Mouse (Mus musculus) adrenal gland, adult (tissue): ENCODE measurements around the gene Rem2.

Experiments
- DNase-seq, 2 experiments: peaks; one replicate each; pipeline ENCODE4 v3.0.0; 2022 to 2023; ENCODE audit warnings: low spot score in 1 of 2; ENCODE audit not compliant: inconsistent age in 2 of 2

Gene Rem2

DNA sequence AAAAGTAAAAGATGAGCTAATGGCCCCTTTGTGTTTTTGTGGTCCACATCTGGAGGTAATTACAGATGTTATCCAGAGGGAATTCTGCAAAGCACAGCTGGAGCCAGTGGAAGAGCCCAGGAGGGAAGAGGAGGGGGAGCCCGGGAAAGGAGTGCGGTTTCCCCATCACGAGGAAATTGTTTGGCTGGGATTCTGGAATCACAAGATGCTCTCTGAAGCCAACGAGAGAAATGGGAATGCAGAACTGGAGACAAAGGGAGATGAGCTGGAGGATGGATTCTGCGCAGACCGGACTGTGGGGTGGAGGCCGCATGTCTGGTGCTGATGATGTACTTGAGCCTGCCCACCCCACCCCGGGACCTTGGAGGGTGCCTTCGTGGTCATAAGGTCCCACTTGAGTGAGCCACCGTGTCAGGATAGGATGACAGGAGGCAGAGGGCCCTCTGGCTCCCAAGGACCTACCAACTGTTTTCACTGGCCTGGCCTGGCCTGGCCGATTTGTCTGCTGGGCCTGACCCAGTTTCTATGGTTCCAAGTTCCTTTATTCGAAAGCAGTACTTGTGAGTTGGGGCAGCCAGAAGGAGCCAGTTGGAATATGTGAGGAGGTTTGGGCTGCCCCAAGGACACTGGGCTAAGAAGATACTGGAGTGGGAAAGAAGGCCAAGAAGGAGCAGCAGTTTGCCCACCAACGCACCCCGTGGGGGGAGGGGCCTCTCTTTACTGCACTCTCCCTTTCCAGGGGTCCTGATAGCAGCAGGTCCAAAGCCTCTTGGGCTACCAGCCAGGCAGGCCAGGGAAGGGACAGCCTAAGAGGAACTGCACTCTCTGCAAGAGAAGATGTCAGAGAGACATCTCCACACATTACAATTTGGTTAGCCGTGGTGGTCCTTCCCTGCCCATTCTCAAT lies 31.9 kb upstream of the Rem2 start:
- DNase-seq, result no peak

DNA sequence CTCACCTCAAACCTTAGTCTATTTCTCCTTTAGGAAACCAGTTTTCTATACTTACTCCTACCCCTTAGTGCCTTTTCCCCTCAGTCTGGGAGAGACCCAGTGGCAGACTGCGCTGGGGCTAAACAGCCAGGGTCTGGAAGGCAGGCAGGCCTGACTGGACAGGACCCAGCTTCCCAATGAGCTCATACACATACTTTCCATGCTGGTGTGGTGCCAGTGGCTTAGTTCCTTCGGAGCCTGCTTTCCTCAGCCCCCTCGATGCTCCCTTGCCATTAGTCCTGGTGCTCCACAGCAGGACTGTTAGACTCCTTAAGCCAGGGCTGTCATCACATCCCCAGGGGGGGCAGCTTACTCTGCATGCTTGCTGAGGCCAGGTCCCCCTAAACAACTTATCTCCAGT lies 30.4 kb upstream of the Rem2 start:
- no peak for DNase-seq

DNA sequence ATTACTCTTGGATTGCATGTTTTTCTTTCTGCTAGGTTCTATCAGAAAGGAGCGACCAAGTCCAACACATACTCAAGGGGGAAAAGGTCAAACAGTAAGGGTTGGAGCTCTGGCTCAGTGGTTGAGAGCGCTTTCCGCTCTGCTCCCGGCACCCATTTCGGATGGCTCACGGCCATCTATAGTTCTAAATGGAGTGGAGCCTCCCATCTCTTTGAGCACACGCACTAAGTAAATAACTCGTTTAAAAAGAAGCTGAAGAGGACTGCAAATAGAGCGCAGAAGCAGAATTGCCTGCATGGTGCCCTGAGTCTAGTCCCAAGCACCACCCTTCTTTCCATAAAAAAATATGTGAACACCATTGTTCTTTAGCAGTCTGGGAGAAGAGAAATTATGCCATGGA lies 22.3 kb upstream of the Rem2 start:
- no peak for DNase-seq

DNA sequence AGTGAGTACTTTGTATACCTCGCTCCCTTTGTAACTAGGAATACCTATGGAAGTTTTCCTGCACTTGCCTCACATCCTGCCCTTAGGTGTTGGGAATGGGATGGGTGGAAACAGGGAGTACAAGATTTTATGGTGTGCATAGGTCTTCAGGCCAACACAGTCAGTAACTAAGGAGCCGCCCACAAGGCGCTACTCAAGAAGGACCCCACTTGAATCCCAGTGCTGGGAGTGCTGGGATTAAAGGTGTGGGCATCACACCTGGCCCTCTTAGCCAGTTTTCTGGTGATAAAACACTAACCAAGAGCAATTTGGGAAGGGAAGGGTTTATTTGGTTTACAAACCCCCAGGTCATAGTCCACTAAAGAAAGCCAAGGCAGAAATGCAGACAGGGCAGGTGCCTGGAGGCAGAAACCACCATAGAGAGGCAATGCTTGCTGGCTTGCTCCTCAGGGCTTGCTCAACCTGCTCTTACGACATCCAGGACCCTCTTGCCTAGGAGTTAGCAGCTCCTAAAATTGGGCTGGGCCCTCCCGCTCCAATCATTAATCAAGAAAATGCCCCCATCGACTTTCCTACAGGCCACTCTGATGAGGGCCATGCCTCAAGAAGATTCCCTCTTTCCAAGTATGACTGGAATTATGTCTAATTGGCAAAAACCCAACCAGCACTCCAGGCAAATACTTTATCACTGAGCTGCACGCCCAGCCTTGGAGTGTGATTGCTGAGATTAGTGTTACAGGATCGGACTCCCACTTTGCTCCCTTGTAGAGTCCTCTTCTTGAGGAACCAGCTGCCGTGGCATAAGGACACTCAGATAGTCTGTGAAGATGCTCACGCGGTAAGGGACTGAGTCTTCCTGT lies 21.0 kb upstream of the Rem2 start:
- peak in 1 of 2 experiments; percentile 19 for DNase-seq

DNA sequence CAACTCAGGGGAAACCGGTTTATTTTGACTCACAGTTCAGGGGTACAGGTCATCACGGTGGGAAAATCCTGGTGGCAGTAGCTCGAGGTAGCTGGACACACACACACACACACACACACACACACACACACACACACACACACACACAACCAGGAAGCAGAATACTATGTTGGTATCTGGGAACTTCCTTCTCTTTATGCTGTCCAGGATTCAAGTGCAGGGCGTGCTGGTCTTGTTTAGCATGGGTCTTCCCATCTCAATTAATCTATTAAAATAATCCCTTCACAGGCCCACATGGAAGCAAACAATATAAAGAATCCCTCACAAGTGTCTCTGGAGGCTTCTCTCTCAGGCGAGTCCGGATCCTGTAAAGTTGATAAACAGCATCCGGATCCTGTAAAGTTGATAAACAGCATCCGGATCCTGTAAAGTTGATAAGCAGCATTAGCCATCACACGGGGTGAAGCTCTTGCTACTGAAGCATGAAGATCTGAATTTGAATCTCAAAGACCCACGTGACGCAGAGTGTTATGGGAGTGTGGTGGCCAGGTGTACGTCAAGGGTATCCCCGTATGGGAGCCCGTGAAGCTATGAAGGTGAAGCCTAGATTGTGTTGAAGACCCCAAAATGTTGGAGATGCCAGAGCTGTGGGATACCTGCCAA lies 17.9 kb upstream of the Rem2 start:
- peak in 1 of 2 experiments; percentile 17 for DNase-seq

DNA sequence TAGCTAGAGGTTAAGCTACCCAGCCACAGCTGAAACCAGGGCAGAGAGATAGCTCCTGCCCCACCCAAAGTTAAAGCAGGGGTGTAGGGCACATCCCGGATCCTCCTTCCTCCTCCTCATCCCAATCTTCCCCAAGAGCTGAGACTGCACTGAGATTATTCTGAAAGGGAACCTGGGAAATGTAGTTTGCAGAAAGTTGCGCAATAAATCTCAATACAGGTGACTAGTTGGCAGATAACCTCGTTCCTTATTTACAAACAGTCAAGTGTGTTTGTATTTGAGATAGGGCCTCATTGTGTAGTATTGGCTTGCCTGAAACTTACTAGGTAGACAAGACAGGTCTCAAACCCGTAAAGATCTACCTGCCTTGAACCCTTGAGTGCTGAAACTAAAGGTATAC lies 13.8 kb upstream of the Rem2 start:
- no peak for DNase-seq

DNA sequence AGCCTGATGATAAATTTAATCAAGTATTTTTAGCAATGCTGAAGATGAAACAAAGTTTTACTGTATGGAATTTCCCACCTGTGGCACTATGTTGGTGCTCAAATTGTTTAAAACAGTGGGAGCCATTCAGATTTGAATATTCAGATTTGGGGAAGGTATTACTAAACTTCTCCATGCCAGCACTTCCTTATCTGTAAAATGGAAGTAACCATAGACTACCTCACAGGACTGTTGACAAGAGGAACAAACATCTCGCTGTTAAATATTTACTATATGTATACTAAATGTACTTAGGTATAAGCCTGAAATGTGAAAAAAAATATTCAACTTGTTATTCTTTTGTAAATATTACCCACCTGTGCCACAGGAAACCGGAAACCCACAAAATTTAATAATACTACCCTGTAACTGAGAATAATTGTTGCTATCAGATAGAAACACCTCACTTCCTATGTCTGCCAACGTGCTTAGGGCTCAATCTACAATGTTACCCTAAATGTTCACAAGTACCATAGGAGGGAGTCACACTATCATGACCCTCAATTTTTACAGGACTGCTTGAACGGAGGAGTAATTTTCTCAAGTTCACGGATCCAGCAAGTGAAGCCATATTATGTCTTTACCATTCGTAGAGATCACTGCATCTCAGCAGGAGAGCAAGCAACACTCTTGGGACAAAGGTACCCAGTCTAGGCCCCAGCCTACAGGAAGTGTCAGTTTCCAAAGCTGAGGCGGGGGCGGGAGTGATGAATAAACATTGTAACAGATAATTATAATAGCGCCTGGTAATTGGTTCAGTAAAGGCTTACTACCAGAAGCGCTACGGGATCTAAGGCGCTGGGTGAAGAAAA lies 12.6 kb upstream of the Rem2 start:
- DNase-seq, result peak in 1 of 2 experiments; percentile 19

DNA sequence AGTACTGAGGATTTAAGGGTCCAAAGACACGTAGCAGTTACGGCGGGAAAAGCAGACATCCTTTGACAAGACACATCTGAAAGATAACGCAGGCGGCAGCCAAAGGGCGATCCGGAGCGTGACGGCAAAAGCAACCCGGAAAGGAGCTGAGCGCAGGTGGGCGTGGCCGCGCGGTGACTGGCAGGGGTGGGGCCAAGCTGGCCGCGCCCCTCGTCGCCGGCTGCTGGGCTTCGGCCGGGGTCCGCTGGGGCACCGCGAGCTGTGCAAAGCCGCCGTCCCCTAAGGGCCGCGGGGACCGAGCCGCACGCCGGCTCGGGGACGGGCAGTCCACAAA lies 12.0 kb upstream of the Rem2 start, which contains the start of gene Lrp10:
TSS of gene Lrp10 (plus strand) at position 179 of the 334 bp plus-strand sequence.
- peak; percentile 92 to 97 for DNase-seq

DNA sequence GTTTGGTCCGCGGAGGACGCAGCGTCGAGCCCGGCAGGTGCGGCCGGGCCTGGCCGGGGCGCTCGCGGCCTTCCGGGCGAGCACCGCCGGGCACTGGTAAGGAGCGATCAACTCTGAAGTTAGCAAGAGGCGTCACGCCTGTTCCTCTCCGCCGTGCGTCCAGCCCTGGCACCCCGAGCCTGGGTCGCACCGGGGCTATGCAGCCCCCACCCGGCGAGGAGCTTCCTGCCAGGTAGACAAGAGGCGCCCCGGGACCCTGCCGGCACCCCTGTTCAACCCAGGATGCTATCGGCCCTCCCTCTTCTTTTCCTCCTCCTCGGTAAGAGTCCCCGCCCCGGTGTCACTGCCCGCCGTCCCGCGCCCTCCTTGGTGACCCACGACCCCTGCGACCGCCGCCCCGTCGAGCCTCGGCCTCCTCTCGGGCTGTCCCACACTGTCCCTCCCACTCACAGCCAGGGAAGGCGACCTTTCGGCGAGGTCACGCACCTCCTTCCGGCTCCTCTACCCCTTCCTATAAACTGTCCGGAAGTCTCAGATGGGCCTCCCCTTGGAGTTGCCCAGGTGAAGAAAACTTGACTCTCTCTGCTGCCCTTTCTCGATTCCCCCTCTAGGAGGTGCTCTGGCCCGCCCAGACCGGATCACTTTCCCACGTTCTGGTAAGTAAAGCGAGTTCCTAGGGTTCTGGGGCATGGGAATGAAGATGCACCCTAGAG lies 11.5 kb upstream of the Rem2 start:
- peak; percentile 82 to 94 for DNase-seq

DNA sequence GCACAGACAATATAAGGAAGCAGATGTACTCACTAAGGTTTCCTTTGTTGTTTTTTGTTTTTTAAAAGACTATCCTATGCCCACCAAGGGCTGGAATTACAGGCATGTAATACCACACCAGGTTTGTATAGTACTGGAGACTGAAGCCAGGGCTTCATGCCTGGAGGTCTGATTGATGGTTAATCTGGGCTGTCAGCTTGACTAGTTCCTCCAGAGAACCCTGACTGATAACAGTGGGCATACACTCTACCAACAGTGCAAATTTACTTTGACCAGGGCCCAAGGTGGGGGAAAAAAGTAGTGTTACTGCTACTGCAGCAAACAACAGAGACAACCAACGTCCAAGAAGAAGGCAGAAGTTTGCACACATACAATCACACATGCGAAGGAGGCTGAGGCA lies 4.4 kb upstream of the Rem2 start:
- DNase-seq, result no peak

DNA sequence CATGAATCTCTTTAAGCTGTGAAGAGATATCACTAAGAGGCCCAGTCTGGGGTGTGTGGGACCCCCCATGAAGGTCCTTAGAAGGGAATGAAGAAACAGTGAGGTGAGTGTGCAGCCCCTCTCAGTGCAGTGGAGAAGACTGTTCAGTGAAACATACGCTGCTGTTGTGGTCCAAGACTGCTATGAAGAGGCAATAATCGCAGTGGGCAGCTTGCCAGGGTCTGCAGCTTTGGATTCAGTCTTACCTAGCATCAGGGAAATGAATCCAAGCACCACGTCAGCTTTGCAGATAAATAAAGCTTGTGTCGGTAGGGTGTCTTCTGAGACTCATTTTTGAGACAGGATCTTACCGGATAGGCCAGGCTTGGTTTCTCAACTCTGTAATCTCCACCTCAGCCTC lies 3.2 kb upstream of the Rem2 start:
- no peak for DNase-seq

DNA sequence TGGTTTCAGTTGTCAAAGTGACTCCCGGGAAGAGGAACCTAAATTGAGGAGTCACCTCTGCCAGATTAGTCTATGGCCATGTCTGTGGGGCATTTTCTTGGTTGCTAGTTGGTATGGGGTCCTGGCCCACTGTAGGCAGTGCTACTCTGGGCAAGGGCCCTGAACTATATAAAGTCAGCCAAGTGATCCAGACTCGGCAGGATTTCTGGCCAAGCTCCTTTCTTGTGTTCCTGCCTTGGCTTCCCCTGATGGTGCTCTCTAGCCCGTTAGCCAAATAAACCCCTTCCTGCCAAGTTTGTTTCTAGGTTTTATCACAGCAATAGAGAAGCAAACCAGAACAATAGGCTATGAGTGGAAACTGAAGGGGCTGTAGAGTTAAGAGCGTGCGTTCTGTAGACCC lies 1.2 kb upstream of the Rem2 start:
- DNase-seq, result no peak

DNA sequence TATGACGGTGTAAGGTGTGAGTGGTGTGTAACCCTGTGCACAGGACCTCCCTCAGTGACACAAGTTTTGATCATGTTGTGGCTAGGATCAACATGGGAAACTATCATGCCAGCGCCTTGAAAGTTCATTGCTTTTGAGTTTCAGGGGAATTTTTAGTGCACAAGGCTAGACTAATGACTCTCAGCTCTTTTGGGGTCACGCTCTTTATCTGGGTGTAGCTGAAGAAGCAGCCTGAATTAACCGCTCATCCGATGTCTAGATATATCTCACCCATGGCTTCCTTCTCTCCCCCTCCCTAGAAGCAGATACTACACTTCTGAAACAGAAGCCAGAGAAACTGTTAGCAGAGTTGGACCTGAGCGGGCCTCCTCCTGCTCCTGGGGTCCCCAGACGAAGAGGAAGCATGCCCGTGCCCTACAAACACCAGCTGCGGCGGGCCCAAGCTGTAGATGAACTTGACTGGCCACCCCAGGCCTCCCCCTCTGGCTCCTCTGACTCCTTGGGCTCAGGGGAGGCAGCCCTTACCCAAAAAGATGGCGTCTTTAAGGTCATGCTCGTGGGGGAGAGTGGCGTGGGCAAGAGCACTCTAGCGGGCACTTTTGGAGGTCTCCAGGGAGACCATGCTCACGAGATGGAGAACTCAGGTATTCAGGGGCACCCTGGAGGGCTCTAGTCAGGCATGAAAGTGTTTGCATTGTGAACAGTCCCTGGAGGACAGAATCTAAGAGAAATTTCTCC lies 1.4 kb downstream of the Rem2 start:
- no peak for DNase-seq

DNA sequence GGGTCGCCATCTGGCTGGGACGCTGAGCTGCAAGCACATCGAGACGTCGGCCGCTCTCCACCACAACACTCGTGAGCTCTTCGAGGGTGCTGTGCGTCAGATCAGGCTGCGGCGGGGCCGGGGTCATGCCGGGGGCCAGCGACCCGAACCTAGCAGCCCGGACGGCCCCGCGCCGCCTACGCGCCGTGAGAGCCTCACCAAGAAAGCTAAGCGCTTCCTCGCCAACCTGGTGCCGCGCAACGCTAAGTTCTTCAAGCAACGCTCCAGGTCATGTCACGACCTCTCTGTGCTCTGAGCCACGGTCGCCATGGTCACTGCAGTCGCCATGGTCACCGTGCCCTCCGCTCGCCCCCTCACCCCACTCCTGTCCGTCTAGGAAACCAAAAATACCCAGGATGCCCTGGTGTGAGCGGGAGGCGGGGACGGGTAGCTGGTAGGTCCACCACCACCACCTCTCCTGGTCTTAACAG lies 3.6 kb downstream of the Rem2 start:
- DNase-seq, result peak; percentile 66 to 82

DNA sequence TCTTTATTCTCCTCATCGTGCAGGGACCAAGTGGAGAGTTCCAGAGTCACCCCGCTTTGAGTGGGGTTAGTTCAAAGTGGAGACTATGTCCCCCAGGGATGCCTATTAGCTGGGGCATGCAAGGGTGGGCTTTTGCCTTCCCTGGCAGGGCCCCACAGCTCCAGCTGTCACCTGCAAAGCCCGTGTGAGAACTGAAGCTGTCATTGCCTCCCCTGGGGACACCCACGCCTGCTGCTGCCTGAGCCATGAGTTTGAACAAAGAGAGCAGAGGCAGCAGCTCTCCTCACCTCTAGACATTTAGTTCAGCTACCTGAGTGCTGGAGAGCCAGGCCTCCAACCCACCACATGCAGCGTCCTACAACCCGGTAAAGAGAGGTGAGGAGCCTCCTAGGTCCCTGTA lies 4.8 kb downstream of the Rem2 start:
- peak in 1 of 2 experiments; percentile 37 for DNase-seq

DNA sequence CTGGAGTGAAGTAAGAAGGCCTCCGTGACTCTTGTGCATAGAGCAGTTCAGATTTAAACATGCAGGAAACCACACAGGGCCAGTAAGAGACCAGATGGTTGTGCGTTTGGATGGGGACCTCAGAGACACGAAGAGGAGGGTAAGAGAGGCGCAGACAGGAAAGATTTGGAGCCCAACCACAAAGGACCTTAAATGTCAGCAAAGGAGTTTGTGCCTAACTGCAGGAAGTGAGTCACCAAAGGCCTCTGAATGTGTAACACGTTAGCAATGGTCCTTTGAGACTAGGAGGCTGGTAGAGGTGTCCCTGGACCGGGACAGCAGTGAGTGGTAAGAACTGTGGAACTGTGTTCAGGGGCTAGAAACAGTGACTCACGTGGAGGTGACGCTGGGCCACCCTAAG lies 5.5 kb downstream of the Rem2 start:
- DNase-seq, result peak; percentile 58 to 78

DNA sequence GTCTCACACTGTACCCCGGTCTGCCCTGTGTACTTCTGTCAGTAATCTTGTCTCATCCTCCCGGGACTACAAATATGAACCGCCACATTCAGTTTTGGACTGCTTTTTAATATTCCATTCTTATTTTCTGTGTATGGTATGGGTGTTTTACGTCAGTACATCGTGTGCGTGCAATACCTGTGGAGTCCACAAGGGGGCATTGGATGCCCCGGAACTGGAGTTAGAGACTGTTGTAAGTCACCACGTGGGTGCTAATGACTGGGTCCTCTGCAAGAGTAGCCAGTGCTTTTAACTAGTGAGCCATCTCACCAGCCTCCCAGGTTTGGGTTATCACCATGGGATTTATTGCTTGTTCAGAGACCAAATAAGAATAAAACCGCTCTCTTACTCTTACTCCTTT lies 6.6 kb downstream of the Rem2 start:
- DNase-seq, result peak; percentile 26 to 64

DNA sequence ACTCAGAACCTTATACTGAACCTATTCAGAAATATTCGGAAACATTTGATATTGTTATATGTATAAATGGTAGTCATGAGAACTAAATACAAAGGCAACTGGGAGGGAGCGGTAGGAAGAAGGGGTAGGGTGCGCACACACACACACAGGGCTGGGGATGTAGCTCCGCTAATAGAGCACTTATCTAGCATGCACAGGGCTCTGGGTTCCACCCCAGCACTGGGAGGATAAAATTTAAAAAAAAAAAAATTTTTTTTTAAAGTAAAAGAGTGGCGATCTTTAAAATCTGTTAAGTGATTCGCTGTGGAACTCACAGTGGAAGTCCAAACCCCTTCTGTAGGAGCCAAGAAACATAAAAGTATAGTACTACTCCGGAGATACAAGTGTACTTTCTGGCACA lies 10.0 kb downstream of the Rem2 start:
- no peak for DNase-seq

DNA sequence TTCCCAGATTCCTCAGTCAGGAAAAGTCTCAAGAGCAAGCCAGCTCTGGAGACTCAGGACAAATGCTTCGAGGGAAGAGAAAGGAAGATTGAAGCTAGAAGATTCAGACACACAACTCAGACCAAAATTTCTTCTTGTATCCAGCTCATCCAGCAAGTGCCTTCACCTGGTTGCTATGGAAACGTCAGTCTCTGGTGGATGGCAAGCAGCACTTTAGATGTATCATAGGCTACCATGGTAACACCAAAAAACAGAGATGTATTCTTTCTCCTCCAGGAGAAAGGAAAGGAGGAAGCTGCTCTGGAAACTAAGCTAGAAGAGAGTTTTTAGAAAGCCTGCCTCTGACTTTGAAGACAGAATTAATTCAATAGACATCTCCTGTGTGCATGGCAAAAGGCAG lies 11.8 kb downstream of the Rem2 start:
- no peak for DNase-seq
